Mouse (Mus musculus): ENCODE measurements around the gene Cacng4. TPM values are rescaled to one million over a fixed set of nuclear protein-coding genes. Genes with fewer than 3 reads are reported as not detected.

Gene Cacng4
- total RNA-seq, 4 experiments from 2014 or later: not detected

Other genes with a start within 250 kb of the Cacng4 start
- gene Helz, start 246.6 kb downstream of the Cacng4 start, total RNA-seq (2022): 10 to 100 TPM; 17.3 to 21.4 (median 17.9) TPM
- gene Cacng1, start 78.0 kb downstream of the Cacng4 start, total RNA-seq (2022): 100 to 1,000 TPM; 352 to 401 (median 391) TPM
- gene Cacng5, start 120.5 kb upstream of the Cacng4 start, total RNA-seq (2022): not detected

Data from gastrocnemius, adult 8-10 months (tissue).